Mouse (Mus musculus) thymus, postnatal 0 days (tissue): ENCODE results near the gene Cfap61. TPM values are rescaled to one million over a fixed set of nuclear protein-coding genes. Genes with fewer than 3 reads are reported as not detected.

Experiments used
- DNase-seq: peaks from one replicate; pipeline ENCODE4 v3.0.0-alpha.2; 2015; ENCODE audit warnings: low spot score
- polyA plus RNA-seq: library from polyadenylated mRNA; unstranded; fragments of >200 nt; fragmentation: Nextera tagmentation; extraction: Ambion mirVana; gene quantifications from 2 replicates; pipeline ENCODE4 v1.2.1, GENCODE M21; 2015

Gene Cfap61
- polyA plus RNA-seq, 1 experiment from 2014 or later, result 0.30 TPM

GRCm38 (mm10) chr2:146257037-146257436 is 322.5 kb downstream of the Cfap61 start:
- DNase-seq, result no peak

GRCm38 (mm10) chr2:146257609-146258008 is 323.0 kb downstream of the Cfap61 start:
- no peak for DNase-seq

GRCm38 (mm10) chr2:146258736-146259469 is 324.3 kb downstream of the Cfap61 start:
- no peak for DNase-seq

GRCm38 (mm10) chr2:146259787-146260560 is 325.4 kb downstream of the Cfap61 start:
- no peak for DNase-seq

GRCm38 (mm10) chr2:146261146-146261545 is 326.6 kb downstream of the Cfap61 start:
- DNase-seq, result no peak

- no peak for DNase-seq
Measured at GRCm38 (mm10) chr2:146262215-146262614, 327.6 kb downstream of the Cfap61 start.

- DNase-seq, result no peak
Measured at GRCm38 (mm10) chr2:146262966-146263365, 328.4 kb downstream of the Cfap61 start.

Other genes with a start within 250 kb of the Cfap61 start
- 158 and 162 TPM in 2 replicates for gene Naa20, start 32.7 kb upstream of the Cfap61 start, polyA plus RNA-seq
- 38.3 and 39.1 TPM in 2 replicates for gene Crnkl1, start 230 bp downstream of the Cfap61 start, polyA plus RNA-seq